Mouse (Mus musculus) CH12.LX (cell line): ENCODE measurements around the gene Ppp1r3a.

Source experiments
- CTCF ChIP-seq, 2 experiments: IDR thresholded peaks in 1 of 2; conservative IDR thresholded peaks in 1 of 2; 2 replicates each; pipeline ENCODE4 v1.5.1; 2011 to 2012; ENCODE audit warnings: low read depth in 2 of 2, low read length in 2 of 2, improper control_type of control experiment in 1 of 2, inconsistent platforms in 1 of 2, mild to moderate bottlenecking in 1 of 2, moderate library complexity in 1 of 2
- HCFC1 ChIP-seq: IDR thresholded peaks from 2 replicates; pipeline ENCODE4 v1.6.1; 2012; ENCODE audit warnings: low read depth, mild to moderate bottlenecking, inconsistent platforms, low read length, improper control_type of control experiment
- KAT2A ChIP-seq: IDR thresholded peaks from 2 replicates; pipeline ENCODE4 v1.6.1; 2012; ENCODE audit warnings: low read length, improper control_type of control experiment, inconsistent platforms; ENCODE audit not compliant: insufficient replicate concordance
- MXI1 ChIP-seq: IDR thresholded peaks from 2 replicates; pipeline ENCODE4 v1.6.1; 2011; ENCODE audit warnings: mild to moderate bottlenecking, low read depth, low read length, improper control_type of control experiment
- POLR2A ChIP-seq: IDR thresholded peaks from 2 replicates; pipeline ENCODE4 v1.6.1; 2011; ENCODE audit warnings: low read depth, mild to moderate bottlenecking, improper control_type of control experiment, low read length
- POLR2AphosphoS2 ChIP-seq: IDR thresholded peaks from 2 replicates; pipeline ENCODE4 v1.6.1; 2011; ENCODE audit warnings: low read depth, low read length, improper control_type of control experiment
- TCF12 ChIP-seq: IDR thresholded peaks from 2 replicates; pipeline ENCODE4 v1.6.1; 2014; ENCODE audit warnings: low read depth, mild to moderate bottlenecking, inconsistent platforms, low read length, improper control_type of control experiment
- USF2 ChIP-seq: conservative IDR thresholded peaks from 2 replicates; pipeline ENCODE4 v1.6.1; 2011; ENCODE audit warnings: low read depth, low read length, improper control_type of control experiment
- ZMIZ1 ChIP-seq: IDR thresholded peaks from 2 replicates; pipeline ENCODE4 v1.6.1; 2012; ENCODE audit warnings: low read depth, mild to moderate bottlenecking, inconsistent platforms, low read length, improper control_type of control experiment
- ZNF384 ChIP-seq: IDR thresholded peaks from 2 replicates; pipeline ENCODE4 v1.6.1; 2012; ENCODE audit warnings: low read depth, low read length, improper control_type of control experiment, inconsistent platforms

DNA sequence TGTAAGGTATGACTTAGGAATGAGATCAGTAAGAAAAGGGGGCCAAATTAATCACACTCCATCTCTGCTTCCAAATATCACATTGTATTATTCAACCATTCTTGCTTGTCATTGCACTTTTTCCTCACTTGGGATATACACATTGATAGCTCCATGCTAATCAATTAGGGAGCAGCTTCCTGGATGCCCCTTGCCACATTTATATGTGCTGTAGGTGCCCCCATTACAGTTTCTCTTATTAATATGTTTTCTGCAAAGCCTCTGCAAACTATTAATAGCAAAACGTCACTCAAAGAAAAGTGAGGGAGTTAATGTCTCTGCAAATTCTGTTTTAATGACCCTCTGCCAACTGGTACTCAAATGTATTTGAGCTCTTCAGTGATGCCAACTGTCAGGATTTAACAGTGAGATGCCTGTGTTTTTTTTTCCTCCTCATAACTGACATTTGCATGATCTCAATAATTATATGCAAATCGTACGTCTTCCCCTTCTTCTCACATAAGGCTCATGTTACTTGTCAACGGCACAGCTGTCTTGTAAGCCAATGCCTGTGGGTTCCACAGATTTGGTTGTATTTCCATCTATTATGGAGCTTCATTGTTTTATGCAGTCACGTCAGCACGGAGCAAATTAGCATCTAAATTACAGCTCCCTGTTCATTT is 34.8 kb downstream of the Ppp1r3a start:
- no peak for TF ChIP-seq CTCF (conservative IDR thresholded peaks at IDR 0.05 in 1 of 2, IDR thresholded peaks at IDR 0.05 in 1 of 2; ENCODE audit: low read depth in 2 of 2, low read length in 2 of 2)
- no peak for TF ChIP-seq KAT2A
- TF ChIP-seq POLR2A: no peak
- no peak for TF ChIP-seq HCFC1
- no peak for TF ChIP-seq MXI1
- TF ChIP-seq ZMIZ1: no peak
- TF ChIP-seq POLR2AphosphoS2: no peak
- TF ChIP-seq ZNF384: no peak
- TF ChIP-seq USF2: no peak
- no peak for TF ChIP-seq TCF12
